Mouse (Mus musculus) right cerebral cortex, adult 18-20 months (tissue): Measurements from ENCODE around the gene Traf2.
"Not testable (repeated sequence)": the region's sequence is repeated elsewhere in the genome, so short reads cannot be mapped to it uniquely, and the experiment has no call there.

ENCODE experiments used
- DNase-seq: peaks from one replicate; pipeline ENCODE4 v3.0.0; 2022; ENCODE audit warnings: mixed read lengths

Gene Traf2

GRCm38 (mm10) chr2:25575432-25576027 is 28.8 kb upstream of the Traf2 start:
- no peak for DNase-seq

GRCm38 (mm10) chr2:25574579-25575431 is 28.1 kb upstream of the Traf2 start, which contains the start of the genes Mamdc4 and Phpt1:
Mamdc4 (minus strand) TSS chr2:25574845.
Phpt1 (minus strand) TSS chr2:25575224.
- DNase-seq = peak; percentile 97

- no peak for DNase-seq
These were observed 27.4 kb upstream of the Traf2 start for GRCm38 (mm10) chr2:25574136-25574535.

GRCm38 (mm10) chr2:25573068-25573467 is 26.3 kb upstream of the Traf2 start:
- DNase-seq = no peak

GRCm38 (mm10) chr2:25571221-25571620 is 24.5 kb upstream of the Traf2 start:
- DNase-seq = no peak

DNA sequence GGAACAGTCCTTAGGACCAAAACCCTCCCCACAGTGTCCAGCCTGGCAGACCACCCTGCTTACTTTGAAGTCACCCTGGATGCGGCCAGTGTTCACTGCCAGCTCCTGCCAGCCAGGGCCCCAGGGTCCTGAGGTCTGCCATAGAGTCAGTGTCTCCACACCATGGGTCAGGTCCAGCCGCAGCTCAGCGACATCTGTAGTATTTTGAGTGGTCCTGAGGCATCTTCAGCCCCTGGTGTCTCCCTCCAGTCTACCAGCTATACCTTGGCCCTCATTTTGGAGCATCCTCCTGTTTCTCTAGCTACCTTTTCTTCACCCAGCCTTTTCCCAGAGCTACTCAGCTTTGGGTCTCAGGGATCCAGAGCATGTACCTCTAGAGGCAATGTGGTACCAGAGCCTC is 22.6 kb upstream of the Traf2 start:
- DNase-seq = no peak

DNA sequence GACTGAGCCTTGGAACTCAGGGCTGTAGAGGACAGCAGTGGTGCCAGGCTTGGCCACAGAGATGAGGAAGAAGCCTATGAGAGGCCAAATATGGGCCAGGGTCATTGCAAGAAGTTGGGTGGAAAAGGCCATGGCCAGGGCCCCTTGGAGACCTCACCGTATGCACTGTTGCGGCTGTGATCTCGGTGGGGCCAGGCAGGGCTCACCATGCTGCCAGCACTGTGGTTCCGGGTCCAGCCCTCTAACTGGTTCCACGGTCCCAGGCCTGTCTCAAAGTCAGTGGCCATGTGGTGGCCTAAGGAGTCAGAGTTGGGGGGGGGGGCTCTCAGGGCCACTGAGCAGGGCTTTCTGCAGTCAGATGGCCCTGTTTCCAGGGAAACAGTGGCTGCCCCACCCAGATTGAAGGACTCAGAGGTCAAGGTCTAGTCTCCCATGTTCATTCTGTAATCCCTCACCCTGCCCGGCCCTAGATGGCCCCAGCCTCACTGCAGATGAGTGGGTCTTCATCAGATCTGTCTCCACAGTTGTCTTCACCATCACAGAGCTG is 21.8 kb upstream of the Traf2 start:
- no peak for DNase-seq

DNA sequence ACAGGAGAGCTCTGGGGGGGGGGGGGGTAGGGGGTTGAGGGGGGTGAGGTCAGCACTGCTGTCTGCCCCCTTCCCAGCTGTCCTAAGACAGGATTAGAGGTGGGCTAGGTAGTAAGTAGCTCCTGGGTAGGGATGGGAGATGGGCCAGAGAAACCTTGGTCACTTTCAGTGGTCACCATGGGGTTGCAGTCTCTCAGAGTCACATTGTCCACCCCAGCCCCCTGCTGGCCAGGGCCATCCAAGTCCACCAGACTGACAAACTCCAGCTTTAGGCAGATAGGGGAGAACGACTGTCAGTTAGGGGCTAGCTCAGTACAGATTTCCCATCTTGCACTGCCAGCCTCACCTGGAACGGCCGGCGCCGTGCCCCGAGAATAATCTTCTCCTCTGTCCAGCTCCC is 19.8 kb upstream of the Traf2 start:
- no peak for DNase-seq

DNA sequence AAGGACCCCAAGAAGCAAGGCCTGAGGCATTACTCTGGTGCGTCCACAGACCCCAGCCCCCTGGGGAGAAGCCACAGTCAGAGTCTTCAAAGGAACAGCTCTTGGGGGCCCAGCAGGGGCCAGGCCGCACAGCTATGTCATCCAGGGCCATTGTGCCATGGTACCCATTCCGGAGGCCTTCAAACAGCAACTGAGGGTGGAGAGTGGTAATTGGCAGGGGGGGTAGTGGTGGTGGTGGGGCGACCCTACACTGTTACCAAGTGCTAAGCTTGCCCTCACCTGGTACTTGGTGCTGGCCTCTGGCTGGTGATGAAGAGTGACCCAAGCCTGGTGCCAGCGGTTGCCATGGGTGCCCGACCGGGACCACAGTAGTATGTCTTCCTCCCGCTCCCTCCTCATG is 19.0 kb upstream of the Traf2 start:
- DNase-seq = no peak

DNA sequence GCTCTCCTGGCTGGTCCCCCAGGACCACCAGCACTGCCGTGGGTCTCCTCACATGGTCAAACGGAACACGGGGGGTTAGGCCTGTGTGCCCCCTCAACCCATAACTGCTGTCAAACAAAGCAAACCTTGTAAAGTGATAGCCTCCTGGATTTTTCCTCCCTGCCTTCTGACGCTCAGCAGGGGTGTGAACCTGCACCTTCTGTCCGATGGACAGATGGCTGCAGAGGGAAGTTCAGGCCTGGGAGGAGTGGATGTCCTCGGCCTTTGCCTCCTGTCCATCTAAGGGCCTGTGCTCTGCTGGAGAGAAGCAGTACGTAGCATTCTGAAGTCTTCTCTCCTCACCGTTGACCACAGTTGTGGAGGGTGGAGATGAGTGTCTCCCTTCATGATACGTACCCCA is 15.2 kb upstream of the Traf2 start:
- DNase-seq = no peak

GRCm38 (mm10) chr2:25560551-25560950 is 13.8 kb upstream of the Traf2 start:
- DNase-seq = no peak

- no peak for DNase-seq
These were observed 12.0 kb upstream of the Traf2 start for GRCm38 (mm10) chr2:25558774-25559173.

GRCm38 (mm10) chr2:25557964-25558360 is 11.2 kb upstream of the Traf2 start:
- no peak for DNase-seq

GRCm38 (mm10) chr2:25557221-25557963 is 10.7 kb upstream of the Traf2 start, which contains the start of gene Edf1:
Edf1 (plus strand) TSS chr2:25557847.
- peak; percentile 98 for DNase-seq

DNA sequence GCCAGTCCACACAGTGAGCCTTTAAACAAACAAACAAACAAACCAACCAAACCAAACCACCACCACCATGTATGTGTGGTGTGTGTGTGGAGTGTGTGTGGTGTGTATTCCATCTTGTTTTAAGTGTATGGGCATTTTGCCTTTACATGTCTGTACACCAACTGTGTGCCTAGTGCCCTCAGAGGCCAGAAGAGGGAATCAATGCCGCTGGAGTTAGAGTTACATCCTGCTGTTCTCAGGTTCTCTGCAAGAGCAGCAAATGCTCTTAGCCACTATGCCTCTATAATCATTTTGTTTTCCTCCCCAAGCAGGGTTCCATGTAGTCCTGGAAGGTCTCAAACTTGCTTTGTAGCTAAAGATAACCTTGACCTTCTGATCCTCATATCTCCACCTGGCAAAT is 9.6 kb upstream of the Traf2 start:
- no peak for DNase-seq

DNA sequence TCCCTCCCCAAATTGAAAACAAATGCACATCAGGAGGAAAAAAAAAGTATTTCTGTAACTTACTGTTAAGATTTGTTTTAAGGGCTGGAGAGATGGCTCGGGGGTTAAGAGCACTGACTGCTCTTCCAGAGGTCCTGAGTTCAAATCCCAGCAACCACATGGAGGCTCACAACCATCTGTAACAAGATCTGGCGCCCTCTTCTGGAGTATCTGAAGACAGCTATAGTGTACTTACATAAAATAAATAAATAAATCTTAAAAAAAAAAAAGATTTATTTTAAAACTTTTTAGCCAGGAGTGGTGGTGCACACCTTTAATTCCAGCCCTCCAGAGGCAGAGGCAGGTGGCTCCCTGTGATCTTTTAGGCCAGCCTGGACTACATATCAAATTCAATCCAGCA is 8.7 kb upstream of the Traf2 start:
- DNase-seq = not testable (repeated sequence)

GRCm38 (mm10) chr2:25553171-25553786 is 6.5 kb upstream of the Traf2 start:
- not testable (repeated sequence) for DNase-seq

GRCm38 (mm10) chr2:25551186-25551585 is 4.4 kb upstream of the Traf2 start:
- DNase-seq = no peak

- DNase-seq = no peak
These were observed 2.6 kb upstream of the Traf2 start for GRCm38 (mm10) chr2:25549021-25549991.

- no peak for DNase-seq
These were observed 537 bp downstream of the Traf2 start for GRCm38 (mm10) chr2:25545996-25546810.
